Mouse (Mus musculus): ENCODE data around the gene Phf19.

DNA sequence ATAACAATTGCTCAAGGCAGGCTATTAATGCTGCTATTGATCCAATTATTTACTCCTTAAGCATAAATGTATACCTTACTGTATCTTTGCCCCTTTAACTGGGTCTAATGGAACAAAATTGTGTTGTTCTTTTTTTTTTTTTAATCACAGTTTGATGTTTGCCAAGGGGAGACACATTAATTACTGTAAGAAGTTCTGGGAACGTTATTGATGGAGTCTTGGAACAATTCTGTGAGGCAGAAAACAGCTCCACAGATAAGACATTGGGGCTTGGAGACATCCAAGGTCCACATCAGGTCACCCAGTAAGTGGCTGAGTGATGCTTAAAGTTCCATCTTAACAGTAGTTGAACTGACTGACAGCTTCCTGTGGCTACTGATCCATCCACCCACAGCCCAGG is 43.6 kb upstream of the Phf19 start:
- no peak for TF ChIP-seq POLR2A (IDR thresholded peaks at IDR 0.05; ENCODE audit: control insufficient read depth, low read depth, low read length)
- TF ChIP-seq CTCF (IDR thresholded peaks at IDR 0.05; ENCODE audit: control insufficient read depth, insufficient read depth, insufficient replicate concordance, low read depth, low read length), result no peak
